Mouse (Mus musculus) bone marrow, adult 2 months (tissue): ENCODE results near the gene Rbm4b.

Experiments
- CTCF ChIP-seq: fragments of 200-500 bp; IDR thresholded peaks from 2 replicates; pipeline ENCODE4 v1.5.1; 2011; ENCODE audit warnings: low read length, control low read depth; ENCODE audit not compliant: control insufficient read depth, insufficient read depth
- POLR2A ChIP-seq: fragments of 200-500 bp; IDR thresholded peaks from 2 replicates; pipeline ENCODE4 v1.6.1; 2011; ENCODE audit warnings: low read depth, mild to moderate bottlenecking, control low read depth, low read length, borderline replicate concordance; ENCODE audit not compliant: control insufficient read depth

GRCm38 (mm10) chr19:4782891-4783290, 26.6 kb downstream of the Rbm4b start:
- no peak for TF ChIP-seq CTCF
- no peak for TF ChIP-seq POLR2A
